Mouse (Mus musculus) heart, adult 8-10 months (tissue): ENCODE measurements around the gene Il9r. TPM values are rescaled to one million over a fixed set of nuclear protein-coding genes. Genes with fewer than 3 reads are reported as not detected.
A peak's percentile ranks its signal among the peaks of the same experiment; 100 is the strongest.

Source experiments
- DNase-seq: peaks from one replicate; pipeline ENCODE4 v3.0.0; 2022; ENCODE audit warnings: low spot score
- total RNA-seq, 4 experiments: library from RNA; stranded (reverse); gene quantifications; 2 replicates each; pipeline ENCODE4 v1.2.4; 2022

The Il9r gene
- total RNA-seq, 4 experiments from 2014 or later: 0.05 to 0.40 (median 0.09) TPM; not detected in 1

GRCm38 (mm10) chr11:32160341-32160740 lies 39.7 kb downstream of the Il9r start:
- no peak for DNase-seq

GRCm38 (mm10) chr11:32159176-32159575 lies 40.9 kb downstream of the Il9r start:
- DNase-seq: no peak

- DNase-seq: no peak
Observed at GRCm38 (mm10) chr11:32157791-32158594, 42.1 kb downstream of the Il9r start.

GRCm38 (mm10) chr11:32156854-32157630 lies 43.0 kb downstream of the Il9r start:
- DNase-seq: no peak

- DNase-seq: no peak
Observed at GRCm38 (mm10) chr11:32153216-32153615, 46.9 kb downstream of the Il9r start.

GRCm38 (mm10) chr11:32152814-32153213 lies 47.3 kb downstream of the Il9r start:
- DNase-seq: no peak

GRCm38 (mm10) chr11:32151243-32151642 lies 48.8 kb downstream of the Il9r start:
- DNase-seq: no peak

GRCm38 (mm10) chr11:32149605-32150004 lies 50.5 kb downstream of the Il9r start:
- DNase-seq: no peak

- DNase-seq: no peak
Observed at GRCm38 (mm10) chr11:32142771-32143170, 57.3 kb downstream of the Il9r start.

GRCm38 (mm10) chr11:32141627-32142586 lies 58.2 kb downstream of the Il9r start:
- no peak for DNase-seq

GRCm38 (mm10) chr11:32141034-32141433 lies 59.0 kb downstream of the Il9r start:
- peak; percentile 36 for DNase-seq

GRCm38 (mm10) chr11:32139528-32139961 lies 60.5 kb downstream of the Il9r start:
- no peak for DNase-seq

- DNase-seq: no peak
Observed at GRCm38 (mm10) chr11:32138614-32138964, 61.5 kb downstream of the Il9r start.

GRCm38 (mm10) chr11:32137719-32138613 lies 62.1 kb downstream of the Il9r start:
- DNase-seq: no peak

Other genes starting within 250 kb of the Il9r start
- gene 4930524B15Rik, start 234.7 kb downstream of the Il9r start, total RNA-seq: not detected
- 1 to 10 TPM in 2 of 4 experiments, under 1 TPM in 2; 0.60 to 1.1 (median 0.89) TPM for gene Nsg2, start 199.8 kb downstream of the Il9r start, total RNA-seq
- gene Snrnp25, start 5.1 kb upstream of the Il9r start, total RNA-seq: 10 to 100 TPM in 3 of 4 experiments, 1 to 10 TPM in 1; 9.7 to 14.0 (median 11.8) TPM
- gene Rhbdf1, start 22.0 kb upstream of the Il9r start, total RNA-seq: 10 to 100 TPM; 20.4 to 26.8 (median 23.0) TPM
- 1 to 10 TPM; 5.5 to 7.7 (median 6.2) TPM for gene Mpg, start 26.2 kb upstream of the Il9r start, total RNA-seq
- 10 to 100 TPM; 27.3 to 29.9 (median 28.3) TPM for gene Nprl3, start 67.4 kb upstream of the Il9r start, total RNA-seq
- not detected for gene Hba-x, start 76.1 kb upstream of the Il9r start, total RNA-seq
- gene Hba-a1, start 83.2 kb upstream of the Il9r start, total RNA-seq: over 10,000 TPM in 1 of 4 experiments, 1,000 to 10,000 TPM in 3; 1,679 to 11,117 (median 2,615) TPM
- gene Hbq1b, start 86.7 kb upstream of the Il9r start, total RNA-seq: 1 to 10 TPM in 1 of 4 experiments, under 1 TPM in 1, not detected in 2; 0.52 to 1.6 TPM
- gene Hba-a2, start 96.2 kb upstream of the Il9r start, total RNA-seq: 1,000 to 10,000 TPM; 1,411 to 8,978 (median 2,103) TPM
- gene Hbq1a, start 99.8 kb upstream of the Il9r start, total RNA-seq: under 1 TPM in 1 of 4 experiments, not detected in 3; 0.83 TPM
- gene Sh3pxd2b, start 147.5 kb upstream of the Il9r start, total RNA-seq: 1 to 10 TPM; 2.3 to 4.9 (median 3.3) TPM